Mouse (Mus musculus): ENCODE data around the gene Hcar1. TPM values are rescaled to one million over a fixed set of nuclear protein-coding genes. Genes with fewer than 3 reads are reported as not detected.

Hcar1 gene
- 0.97 TPM for polyA plus RNA-seq (2014; fragmentation: Illumina TruSeq; extraction: RNeasy Lipid Tissue Mini Kit (QIAGEN cat#74804))

DNA sequence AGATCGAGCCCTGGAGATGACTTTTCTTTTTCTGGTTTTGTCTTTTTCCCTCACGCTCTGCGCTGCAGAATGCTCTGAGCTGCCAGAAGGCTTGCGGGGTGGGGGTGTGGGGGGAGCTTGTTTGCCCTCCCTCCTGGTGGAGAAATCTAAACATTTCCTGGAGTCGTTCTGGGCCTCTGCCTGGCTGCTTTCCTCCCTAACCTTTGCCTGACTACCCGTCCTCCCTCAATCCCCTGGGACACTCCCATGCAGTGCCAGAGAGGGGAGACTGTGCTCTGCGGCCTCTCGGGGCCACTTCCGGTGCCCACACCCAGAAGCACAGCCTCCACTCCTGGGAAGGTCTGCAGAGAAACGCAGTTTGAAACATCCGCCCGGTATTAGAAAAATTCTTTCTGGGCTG is at the start of gene Hcar1:
Hcar1 (minus strand) TSS at position 93 of the 400 bp plus-strand sequence.

DNA sequence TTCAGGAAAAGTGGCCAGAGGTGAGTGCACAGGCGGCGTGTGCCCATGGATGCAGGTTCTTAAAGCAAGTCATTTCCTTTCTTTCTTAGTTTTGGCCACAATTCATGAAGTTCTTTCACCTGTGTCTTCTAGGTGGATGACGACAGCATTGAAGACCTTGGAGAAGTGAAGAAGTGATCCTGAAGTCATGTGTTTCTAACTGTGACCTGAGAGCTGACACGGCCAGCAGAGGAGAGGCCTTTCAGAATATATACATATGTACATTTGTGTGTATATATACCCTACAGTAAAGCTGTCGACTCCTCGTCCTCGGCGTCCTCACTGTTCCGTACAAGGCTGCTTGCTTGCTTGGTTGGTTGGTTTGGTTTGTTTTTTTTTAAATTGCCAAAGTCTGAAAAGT is 47.3 kb upstream of the Hcar1 start, which contains the start of gene Gm43518:
Gm43518 (plus strand) TSS at position 301 of the 400 bp plus-strand sequence.

DNA sequence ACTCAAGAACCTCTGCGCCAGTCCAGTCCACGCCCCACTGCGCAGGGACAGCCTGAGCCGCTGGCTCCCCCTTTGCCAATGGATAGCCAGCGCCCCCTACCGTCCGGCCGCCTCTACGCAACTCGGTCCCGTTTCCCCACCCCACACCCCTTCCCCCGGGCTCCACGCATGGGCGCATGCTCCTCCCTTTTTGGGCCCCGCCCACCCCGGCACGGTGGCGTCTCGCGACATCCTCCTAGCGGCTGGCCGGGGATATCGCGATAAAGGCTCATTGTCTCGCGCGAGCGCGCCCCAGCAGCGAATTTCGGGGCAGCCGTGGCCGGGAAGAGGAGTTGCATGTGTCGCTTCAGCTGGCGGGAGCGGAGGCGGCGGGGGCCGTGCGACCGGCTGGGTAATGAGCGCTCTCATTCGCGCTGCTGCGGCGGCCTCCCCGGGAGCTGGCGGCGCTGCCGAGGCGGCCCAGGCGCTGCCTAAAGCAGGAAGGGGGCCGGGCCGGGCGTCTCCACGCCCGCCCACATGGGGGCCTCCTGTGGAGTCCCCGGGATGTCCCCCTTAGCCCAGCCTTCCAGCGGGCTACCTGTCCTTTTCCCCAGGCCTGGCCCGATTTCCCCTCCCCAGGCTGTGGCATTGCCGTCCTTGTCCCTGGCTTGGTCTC is 27.3 kb upstream of the Hcar1 start, which contains the start of gene Denr:
Denr (plus strand) TSS at position 200 of the 655 bp plus-strand sequence.

DNA sequence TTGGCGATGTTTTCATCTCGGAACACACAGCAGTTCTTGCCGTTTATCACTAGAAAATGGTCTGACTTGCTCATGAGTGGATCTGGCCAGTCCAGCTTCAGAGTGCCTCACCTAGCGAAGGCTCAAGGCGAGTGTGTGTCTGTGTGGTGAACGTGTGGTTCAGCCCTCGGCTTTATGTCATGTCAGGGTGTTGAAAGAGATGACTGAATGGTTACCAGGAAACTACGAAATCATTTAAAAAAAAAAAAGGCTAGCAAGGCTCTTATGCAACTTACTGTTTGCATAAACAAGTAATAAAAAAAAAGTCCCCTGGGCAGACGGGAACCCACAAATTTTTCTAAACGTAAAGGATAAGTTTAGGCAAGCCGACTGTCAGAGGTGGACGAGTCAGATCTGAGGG is 14.5 kb downstream of the Hcar1 start, which contains the start of gene Hcar2:
Hcar2 (minus strand) TSS at position 135 of the 400 bp plus-strand sequence.

Other genes with a start within 250 kb of the Hcar1 start
- 54.6 TPM for gene Clip1, start 195.4 kb downstream of the Hcar1 start, polyA plus RNA-seq (2014; fragmentation: Illumina TruSeq; extraction: RNeasy Lipid Tissue Mini Kit (QIAGEN cat#74804))
- gene Zcchc8, start 158.9 kb downstream of the Hcar1 start, polyA plus RNA-seq (2014; fragmentation: Illumina TruSeq; extraction: RNeasy Lipid Tissue Mini Kit (QIAGEN cat#74804)): 184 TPM
- 314 TPM for gene Rsrc2, start 130.6 kb downstream of the Hcar1 start, polyA plus RNA-seq (2014; fragmentation: Illumina TruSeq; extraction: RNeasy Lipid Tissue Mini Kit (QIAGEN cat#74804))
- gene Kntc1, start 130.3 kb downstream of the Hcar1 start, polyA plus RNA-seq (2014; fragmentation: Illumina TruSeq; extraction: RNeasy Lipid Tissue Mini Kit (QIAGEN cat#74804)): 13.3 TPM
- gene Hcar2, start 14.5 kb downstream of the Hcar1 start, polyA plus RNA-seq (2014; fragmentation: Illumina TruSeq; extraction: RNeasy Lipid Tissue Mini Kit (QIAGEN cat#74804)): 0.23 TPM
- 351 TPM for gene Denr, start 27.2 kb upstream of the Hcar1 start, polyA plus RNA-seq (2014; fragmentation: Illumina TruSeq; extraction: RNeasy Lipid Tissue Mini Kit (QIAGEN cat#74804))
- gene Gm43518, start 47.4 kb upstream of the Hcar1 start, polyA plus RNA-seq (2014; fragmentation: Illumina TruSeq; extraction: RNeasy Lipid Tissue Mini Kit (QIAGEN cat#74804)): not detected
- gene Ccdc62, start 50.7 kb upstream of the Hcar1 start, polyA plus RNA-seq (2014; fragmentation: Illumina TruSeq; extraction: RNeasy Lipid Tissue Mini Kit (QIAGEN cat#74804)): 3.0 TPM
- gene Hip1r, start 93.6 kb upstream of the Hcar1 start, polyA plus RNA-seq (2014; fragmentation: Illumina TruSeq; extraction: RNeasy Lipid Tissue Mini Kit (QIAGEN cat#74804)): 0.54 TPM
- 6.2 TPM for gene Vps37b, start 152.2 kb upstream of the Hcar1 start, polyA plus RNA-seq (2014; fragmentation: Illumina TruSeq; extraction: RNeasy Lipid Tissue Mini Kit (QIAGEN cat#74804))
- 0.14 TPM for gene Abcb9, start 215.8 kb upstream of the Hcar1 start, polyA plus RNA-seq (2014; fragmentation: Illumina TruSeq; extraction: RNeasy Lipid Tissue Mini Kit (QIAGEN cat#74804))
- 0.74 TPM for gene Ogfod2, start 232.3 kb upstream of the Hcar1 start, polyA plus RNA-seq (2014; fragmentation: Illumina TruSeq; extraction: RNeasy Lipid Tissue Mini Kit (QIAGEN cat#74804))
- gene Arl6ip4, start 236.1 kb upstream of the Hcar1 start, polyA plus RNA-seq (2014; fragmentation: Illumina TruSeq; extraction: RNeasy Lipid Tissue Mini Kit (QIAGEN cat#74804)): 3.5 TPM

All from ovary, adult 10 weeks (tissue).